In genomic region chr9:78182474-78182873, GRCm38 (mm10) we compare ENCODE assay signal across 8 mouse cellular contexts. TPM values are rescaled to one million over a fixed set of nuclear protein-coding genes. Genes with fewer than 3 reads are reported as not detected.
DNase-seq lines count a peak whose midpoint lies in the region; ATAC-seq and TF ChIP-seq lines count a peak whose summit lies in the region.
"Not testable (repeated sequence)": the region's sequence is repeated elsewhere in the genome, so short reads cannot be mapped to it uniquely, and the experiment has no call there.

Gene Gsta4 (plus strand): TSS chr9:78182774.

- not testable (repeated sequence) for TF ChIP-seq CTCF in heart, adult 2 months (IDR thresholded peaks at IDR 0.05); testis, adult 2 months (IDR thresholded peaks at IDR 0.05; ENCODE audit: control insufficient read depth, insufficient read depth, insufficient replicate concordance, low read depth, low read length)

- ATAC-seq in hindbrain, embryonic 11.5 days (ENCODE audit: low FRiP score); limb, embryonic 13.5 days (ENCODE audit: low FRiP score, low read depth); midbrain, embryonic 11.5 days (ENCODE audit: low FRiP score): not testable (repeated sequence)

- not testable (repeated sequence) for H3K4me2 ChIP-seq in hindbrain, embryonic 11.5 days (replicated peaks; ENCODE audit: low read depth, low read length); limb, embryonic 13.5 days (replicated peaks); midbrain, embryonic 11.5 days

- not testable (repeated sequence) for TF ChIP-seq POLR2A in heart, adult 2 months (IDR thresholded peaks at IDR 0.05; ENCODE audit: insufficient read depth, low read depth, low read length); testis, adult 2 months (IDR thresholded peaks at IDR 0.05; ENCODE audit: control insufficient read depth, low read depth, low read length)

- H3K4me3 ChIP-seq in forebrain, embryonic 10.5 days; heart, adult 2 months; hindbrain, embryonic 11.5 days (ENCODE audit: low read depth, low read length); limb, embryonic 13.5 days; midbrain, embryonic 11.5 days (ENCODE audit: low read depth, low read length); testis, adult 2 months (ENCODE audit: control insufficient read depth, low read depth, low read length): not testable (repeated sequence)

- H3K27ac ChIP-seq in forebrain, embryonic 10.5 days; heart, adult 2 months; hindbrain, embryonic 11.5 days (ENCODE audit: low read depth, low read length); limb, embryonic 13.5 days; midbrain, embryonic 11.5 days (ENCODE audit: low read depth, low read length); testis, adult 2 months (ENCODE audit: control insufficient read depth, insufficient read depth, low read depth, low read length): not testable (repeated sequence)

- not testable (repeated sequence) for H3K9me3 ChIP-seq in forebrain, embryonic 10.5 days; hindbrain, embryonic 11.5 days (ENCODE audit: control insufficient read depth, low read length); limb, embryonic 13.5 days; midbrain, embryonic 11.5 days (ENCODE audit: control insufficient read depth, low read length)

- not testable (repeated sequence) for H3K27me3 ChIP-seq in forebrain, embryonic 10.5 days (ENCODE audit: poor library complexity, severe bottlenecking); heart, adult 2 months (ENCODE audit: control insufficient read depth, insufficient read depth, low read length); hindbrain, embryonic 11.5 days (ENCODE audit: control insufficient read depth, insufficient read depth, low read length); limb, embryonic 13.5 days; midbrain, embryonic 11.5 days (ENCODE audit: control insufficient read depth, insufficient read depth, low read length); testis, adult 2 months (ENCODE audit: control insufficient read depth, insufficient read depth, low read length)

- H3K79me2 ChIP-seq in heart, adult 2 months (replicated peaks; ENCODE audit: control insufficient read depth, insufficient read depth, low read length): not testable (repeated sequence)

- not testable (repeated sequence) for H3K9ac ChIP-seq in heart, adult 2 months (ENCODE audit: low read depth, low read length); hindbrain, embryonic 11.5 days (ENCODE audit: low read depth, low read length); limb, embryonic 13.5 days; midbrain, embryonic 11.5 days (ENCODE audit: low read length)

- not testable (repeated sequence) for TF ChIP-seq EP300 in heart, adult 2 months (IDR thresholded peaks at IDR 0.05; ENCODE audit: insufficient read depth, low read depth, low read length)

- not testable (repeated sequence) for H3K4me1 ChIP-seq in forebrain, embryonic 10.5 days; heart, adult 2 months (ENCODE audit: control insufficient read depth, insufficient read depth, low read length); hindbrain, embryonic 11.5 days (replicated peaks; ENCODE audit: control insufficient read depth, insufficient read depth, low read length); limb, embryonic 13.5 days; midbrain, embryonic 11.5 days (ENCODE audit: control insufficient read depth, insufficient read depth, low read length); testis, adult 2 months (ENCODE audit: control insufficient read depth, insufficient read depth, low read length)

- WGBS in forebrain, embryonic 10.5 days: 96% methylated on average over 4 of the region's 7 CpGs
- 97% methylated on average over 4 of the region's 7 CpGs for WGBS in heart, adult 2 months
- 90% methylated on average over 4 of the region's 7 CpGs for WGBS in hindbrain, embryonic 11.5 days
- WGBS in limb, embryonic 13.5 days: 91% methylated on average over 4 of the region's 7 CpGs
- 92% methylated on average over 4 of the region's 7 CpGs for WGBS in midbrain, embryonic 11.5 days

- intact Hi-C loops in heart, adult 2 months (cut with DNase I): not testable (repeated sequence)

- not testable (repeated sequence) for H3K36me3 ChIP-seq in forebrain, embryonic 10.5 days (replicated peaks); heart, adult 2 months (ENCODE audit: control insufficient read depth, insufficient read depth, low read length); hindbrain, embryonic 11.5 days (ENCODE audit: control insufficient read depth, insufficient read depth, low read length); limb, embryonic 13.5 days; midbrain, embryonic 11.5 days (ENCODE audit: control insufficient read depth, insufficient read depth, low read length); testis, adult 2 months (ENCODE audit: control insufficient read depth, insufficient read depth, low read length)

- DNase-seq in adrenal gland, postnatal 10 days; forebrain, embryonic 10.5 days (ENCODE audit: extremely low spot score, low spot score); heart, adult 2 months; hindbrain, embryonic 11.5 days (ENCODE audit: low spot score); layer of hippocampus, adult 18-20 months (ENCODE audit: low spot score in 2 of 2); midbrain, embryonic 11.5 days (ENCODE audit: low spot score, missing footprints): not testable (repeated sequence)

RNA-seq across cellular contexts. Expression of gene Gsta4, which starts in this region (rescaled TPM):
- total RNA-seq in adrenal gland, postnatal 10 days (2021): 10 to 100 TPM; 65.6 to 72.7 TPM
- 103 and 112 TPM in 2 replicates for polyA plus RNA-seq in forebrain, embryonic 10.5 days (2016; fragmentation: Nextera tagmentation; extraction: Ambion mirVana)
- 100 to 1,000 TPM; 100 to 104 TPM for total RNA-seq in heart, adult 2 months (2021)
- polyA plus RNA-seq in heart, adult 2 months (2012; rRNA removed): 53.4 and 88.7 TPM in 2 replicates
- polyA plus RNA-seq in hindbrain, embryonic 11.5 days (2014; fragmentation: Nextera tagmentation; extraction: Ambion mirVana): 44.0 and 46.4 TPM in 2 replicates
- 10 to 100 TPM; 56.0 to 60.8 TPM for total RNA-seq in layer of hippocampus, adult 18-20 months (2021)
- polyA plus RNA-seq in limb, embryonic 13.5 days (2015; fragmentation: Nextera tagmentation; extraction: Ambion mirVana): 105 and 113 TPM in 2 replicates
- 24.9 and 27.2 TPM in 2 replicates for polyA plus RNA-seq in midbrain, embryonic 11.5 days (2014; fragmentation: Nextera tagmentation; extraction: Ambion mirVana)
- 29.3 and 38.7 TPM in 2 replicates for polyA plus RNA-seq in testis, adult 2 months (2012; rRNA removed)
